Mouse (Mus musculus) olfactory bulb, adult 2 months (tissue): ENCODE measurements around the gene Harbi1.

Source experiments
- CTCF ChIP-seq: fragments of 200-500 bp; IDR thresholded peaks from 2 replicates; pipeline ENCODE4 v1.5.1; 2012; ENCODE audit warnings: low read depth, mild to moderate bottlenecking, low read length, moderate library complexity; ENCODE audit not compliant: insufficient read depth
- POLR2A ChIP-seq: fragments of 200-500 bp; IDR thresholded peaks from 2 replicates; pipeline ENCODE4 v1.6.1; 2012; ENCODE audit warnings: mild to moderate bottlenecking, low read depth, low read length, moderate library complexity; ENCODE audit not compliant: insufficient read depth

DNA sequence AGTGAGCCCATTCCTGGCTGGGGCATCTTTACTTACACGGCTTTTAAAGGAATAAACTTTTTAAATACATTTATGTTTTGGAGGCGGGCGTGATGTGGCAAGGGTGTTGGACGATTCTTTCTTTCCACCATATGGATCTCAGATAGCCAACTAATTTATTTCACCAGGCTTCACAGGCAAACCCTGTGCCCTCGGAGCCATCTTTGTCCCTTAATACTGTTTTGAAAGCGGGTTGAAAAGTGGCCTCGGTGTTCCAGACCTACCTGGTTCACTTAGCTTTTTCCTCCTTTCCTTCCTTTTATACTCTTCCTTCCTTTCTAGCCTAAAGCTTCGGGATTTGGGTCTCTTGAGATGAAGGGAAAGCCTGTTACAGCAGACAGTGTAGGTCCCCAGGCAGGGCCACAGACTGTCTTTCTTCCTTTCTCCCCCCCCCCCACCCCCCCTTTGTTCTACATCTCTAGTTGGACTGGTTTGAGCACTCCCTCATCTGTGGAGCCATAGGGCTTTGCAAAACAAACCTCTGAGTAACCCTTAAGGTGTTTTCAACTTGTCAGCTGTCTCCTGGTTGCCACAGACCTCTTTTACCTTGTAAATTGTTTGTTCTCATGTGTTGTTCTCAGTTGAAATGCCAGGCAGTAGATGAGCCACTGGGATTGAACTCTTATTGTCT lies 739 bp downstream of the Harbi1 start:
- TF ChIP-seq CTCF: no peak
- no peak for TF ChIP-seq POLR2A
